Mouse (Mus musculus) gastrocnemius, adult 2 months (tissue): Measurements from ENCODE around the gene Car10. TPM values are rescaled to one million over a fixed set of nuclear protein-coding genes. Genes with fewer than 3 reads are reported as not detected.
"Not testable (repeated sequence)": the region's sequence is repeated elsewhere in the genome, so short reads cannot be mapped to it uniquely, and the experiment has no call there.

Experiments
- DNase-seq: peaks from one replicate; pipeline ENCODE4 v3.0.0; 2022
- H3K27ac ChIP-seq: fragments of 200-600 bp; 2 replicates; pipeline ENCODE4 v1.8.1; 2022; ENCODE audit warnings: mild to moderate bottlenecking
- H3K4me3 ChIP-seq: fragments of 200-600 bp; 2 replicates; pipeline ENCODE4 v1.8.1; 2022; ENCODE audit warnings: mild to moderate bottlenecking, moderate library complexity
- CTCF ChIP-seq: fragments of 200-600 bp; IDR thresholded peaks from 2 replicates; pipeline ENCODE4 v1.8.1; 2022; ENCODE audit warnings: antibody characterized with exemption, mild to moderate bottlenecking, moderate library complexity
- intact Hi-C: fragments of 180-260 bp; cut with DNase I; formaldehyde crosslinking; loops from one replicate; pipeline ENCODE4 v1.15.1; 2025
- total RNA-seq, 2 experiments: library from RNA; stranded (reverse); gene quantifications; 2 replicates each; pipeline ENCODE4 v1.2.3; 2021

Car10 gene
- total RNA-seq, 2 experiments from 2014 or later = not detected

DNA sequence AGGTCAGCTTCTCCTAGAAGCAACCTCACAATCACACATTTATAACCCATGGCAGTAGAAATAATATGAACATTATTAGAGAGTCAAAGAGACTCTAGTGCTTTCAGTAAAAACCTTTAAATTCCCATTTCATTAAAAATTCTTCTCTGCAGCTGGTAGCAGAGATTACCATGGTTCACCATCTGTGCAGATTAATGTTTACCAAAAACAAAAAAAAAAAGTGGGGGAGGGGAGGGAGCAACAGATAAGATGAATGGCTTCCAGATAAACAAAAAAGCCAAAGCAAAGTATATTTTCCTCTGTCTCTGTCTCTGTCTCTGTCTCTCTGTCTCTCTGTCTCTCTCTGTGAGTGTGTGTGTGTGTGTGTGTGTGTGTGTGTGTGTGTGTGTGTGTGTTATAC, 266.3 kb downstream of the Car10 start:
- Histone ChIP-seq H3K27ac (no peak overlapping the region), H3K4me3 (no peak overlapping the region)
- intact Hi-C loops = no loop called here
- no peak for DNase-seq
- TF ChIP-seq CTCF = no peak

DNA sequence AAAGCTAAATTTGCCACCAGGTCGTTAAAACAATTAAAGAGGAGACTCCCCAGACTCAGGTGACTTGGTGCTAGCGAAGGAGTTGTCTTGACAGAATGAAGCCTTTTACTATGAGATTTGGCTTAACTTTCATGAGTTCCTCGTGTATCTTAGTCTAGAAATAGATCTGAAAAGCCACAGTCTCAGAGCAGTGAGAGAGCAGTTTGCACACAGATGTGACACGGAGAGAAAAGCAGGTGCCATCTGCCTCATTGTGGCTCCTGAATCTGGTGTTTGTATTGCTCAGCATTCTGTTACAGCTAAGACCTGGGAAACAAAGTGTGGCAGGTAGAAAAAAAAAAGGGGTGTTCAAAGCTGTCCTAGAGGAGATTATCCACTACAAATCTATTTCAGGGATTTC, 269.4 kb downstream of the Car10 start:
- intact Hi-C loops = no loop called here
- Histone ChIP-seq H3K27ac (no peak overlapping the region), H3K4me3 (no peak overlapping the region)
- no peak for TF ChIP-seq CTCF
- DNase-seq = no peak

DNA sequence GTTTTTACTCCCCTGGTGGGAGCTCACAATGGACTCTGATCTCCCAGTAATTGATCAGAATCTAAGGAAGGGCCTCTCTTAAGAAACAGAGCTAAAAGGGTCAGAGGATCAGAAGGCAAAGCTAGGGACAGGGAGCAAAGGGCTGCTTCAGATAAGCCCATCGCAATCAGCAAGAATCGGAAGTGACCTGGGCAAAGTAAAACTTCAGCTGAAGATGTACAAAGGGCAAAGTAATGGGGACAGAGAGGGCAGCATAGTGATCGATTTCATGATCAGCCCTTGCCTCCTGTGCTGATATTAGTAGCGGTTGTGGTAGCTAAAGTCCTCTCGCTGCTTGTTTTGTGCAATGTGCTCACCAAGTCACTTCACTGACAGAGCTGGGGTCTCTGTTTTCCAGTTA, 269.9 kb downstream of the Car10 start:
- intact Hi-C loops = no loop called here
- no peak overlapping the region for H3K4me3 ChIP-seq

DNA sequence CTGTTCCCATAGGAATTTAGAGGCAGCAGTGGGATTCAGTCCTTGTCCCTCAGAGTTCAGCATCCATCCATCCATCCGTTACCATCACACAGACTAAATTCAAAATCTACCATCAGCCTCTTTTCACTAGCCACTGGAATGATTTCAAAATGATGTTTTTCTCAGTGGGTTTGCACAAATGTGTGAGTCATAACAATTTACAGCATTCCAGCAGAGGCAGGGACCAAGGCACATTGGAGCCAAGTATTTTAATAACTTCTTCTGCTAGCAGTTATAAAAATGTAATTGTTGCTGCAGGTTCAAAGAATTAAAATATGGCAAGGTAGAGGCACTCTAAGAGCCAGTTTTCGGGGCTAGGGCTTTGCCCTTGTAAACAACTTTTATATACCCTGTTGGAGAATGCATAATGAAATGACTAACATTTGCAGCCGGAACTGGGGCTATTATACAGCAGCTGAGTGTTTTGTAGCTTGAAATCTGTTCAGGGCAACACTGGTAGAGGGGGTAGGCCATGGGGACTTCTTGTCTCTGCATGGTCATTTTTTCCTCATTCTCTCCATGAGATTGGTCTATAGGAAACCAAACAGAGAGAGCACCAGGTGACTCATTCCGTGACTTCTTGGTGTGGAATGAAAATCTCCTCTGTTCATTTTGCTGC, 276.0 kb downstream of the Car10 start:
- intact Hi-C loops = no loop called here
- DNase-seq = no peak
- TF ChIP-seq CTCF = no peak
- no peak overlapping the region for H3K27ac ChIP-seq
- H3K4me3 ChIP-seq = no peak overlapping the region

More for the DNA sequence above, 269.9 kb downstream of the Car10 start:
- no peak overlapping the region for H3K27ac ChIP-seq
- no peak for TF ChIP-seq CTCF
- DNase-seq = no peak

DNA sequence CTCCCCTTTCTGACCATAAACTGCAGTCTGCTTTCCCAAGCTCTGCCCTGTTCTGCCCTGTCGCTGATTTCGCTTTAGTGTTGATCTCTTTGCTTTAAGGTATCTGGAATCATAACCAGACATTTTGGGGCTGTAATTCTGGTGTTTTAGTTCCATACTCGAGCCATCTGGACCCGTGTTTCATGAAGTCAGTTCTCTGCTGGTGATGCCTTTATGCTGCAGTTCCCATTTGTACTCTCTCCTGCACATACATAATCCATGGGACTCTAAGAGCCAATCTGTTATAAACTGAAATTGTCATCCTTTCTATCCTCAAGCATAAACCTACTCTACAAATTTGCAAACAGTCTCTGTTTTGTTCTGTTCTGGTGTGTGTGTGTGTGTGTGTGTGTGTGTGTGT, 293.3 kb downstream of the Car10 start:
- no peak for DNase-seq
- TF ChIP-seq CTCF = no peak
- intact Hi-C loops = no loop called here
- Histone ChIP-seq H3K27ac (no peak overlapping the region), H3K4me3 (no peak overlapping the region)

DNA sequence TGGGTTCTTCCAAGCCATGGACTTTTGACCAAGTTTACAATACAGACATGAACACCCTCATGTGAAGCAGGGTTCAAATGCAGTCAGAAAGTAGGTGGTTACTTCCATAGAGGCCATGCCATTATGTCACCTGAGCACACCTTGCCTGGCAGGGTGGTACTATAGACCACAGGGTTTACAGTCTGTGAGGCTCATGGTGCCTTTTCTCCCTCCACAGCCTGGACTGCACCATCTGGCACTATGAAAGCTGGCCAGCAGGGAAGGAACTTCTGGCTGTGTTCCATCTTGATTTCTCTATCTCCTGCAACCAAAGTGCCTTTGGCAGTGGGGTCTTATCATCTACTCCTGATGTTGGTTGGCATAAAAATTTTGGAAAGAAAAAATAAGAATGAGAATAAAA, 295.5 kb downstream of the Car10 start:
- DNase-seq, intact Hi-C loops, H3K27ac ChIP-seq, H3K4me3 ChIP-seq: not testable (repeated sequence)

DNA sequence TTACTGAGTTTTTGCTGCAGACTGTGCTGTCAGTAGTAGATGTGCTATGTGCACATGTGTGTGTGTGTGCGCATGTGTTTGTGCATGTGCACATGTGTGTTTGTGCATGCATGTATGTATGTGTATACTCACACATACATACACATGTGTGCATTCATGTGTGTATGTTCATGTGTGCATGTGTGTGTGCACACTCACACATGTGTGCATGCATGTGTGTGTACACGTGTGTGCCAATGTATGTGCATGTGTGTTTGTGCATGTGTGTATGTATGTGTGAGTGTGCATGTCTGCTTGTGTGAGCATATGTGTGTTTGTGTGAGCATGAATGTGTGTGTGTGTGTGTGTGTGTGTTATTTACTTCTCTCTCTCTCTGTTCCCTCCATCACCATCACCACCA, 298.5 kb downstream of the Car10 start:
- intact Hi-C loops = no loop called here
- Histone ChIP-seq H3K27ac (no peak overlapping the region), H3K4me3 (no peak overlapping the region)
- no peak for DNase-seq
- TF ChIP-seq CTCF = no peak

DNA sequence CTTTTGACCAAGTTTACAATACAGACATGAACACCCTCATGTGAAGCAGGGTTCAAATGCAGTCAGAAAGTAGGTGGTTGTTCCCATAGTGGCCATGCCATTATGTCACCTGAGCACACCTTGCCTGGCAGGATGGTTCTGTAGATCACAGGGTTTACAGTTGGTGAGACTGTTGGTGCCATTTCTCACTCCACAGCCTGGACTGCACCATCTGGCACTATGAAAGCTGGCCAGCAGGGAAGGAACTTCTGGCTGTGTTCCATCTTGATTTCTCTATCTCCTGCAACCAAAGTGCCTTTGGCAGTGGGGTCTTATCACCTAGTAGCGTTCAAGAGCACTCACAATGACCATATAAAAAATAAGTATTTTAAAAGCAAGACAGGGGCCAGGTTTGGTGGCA, 303.3 kb downstream of the Car10 start:
- H3K4me3 ChIP-seq, DNase-seq, intact Hi-C loops, H3K27ac ChIP-seq: not testable (repeated sequence)

DNA sequence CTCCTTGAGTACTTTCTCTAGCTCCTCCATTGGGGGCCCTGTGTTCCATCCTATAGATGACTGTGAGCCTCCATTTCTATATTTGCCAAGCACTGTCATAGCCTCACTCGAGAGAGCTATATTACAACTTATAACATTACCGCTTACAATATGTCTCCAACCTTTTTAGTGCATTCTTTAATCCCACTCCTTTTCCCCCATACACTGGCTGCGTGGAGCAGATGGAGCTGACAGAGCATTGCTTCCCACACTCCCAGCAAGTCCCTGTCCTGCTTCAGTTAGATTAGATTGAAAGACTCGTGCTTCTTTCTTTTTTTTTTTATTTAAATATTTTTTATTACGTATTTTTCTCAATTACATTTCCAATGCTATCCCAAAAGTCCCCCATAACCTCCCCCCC, 310.2 kb downstream of the Car10 start:
- no peak for DNase-seq
- TF ChIP-seq CTCF = no peak
- Histone ChIP-seq H3K4me3 (no peak overlapping the region), H3K27ac (no peak overlapping the region)
- intact Hi-C loops = no loop called here

DNA sequence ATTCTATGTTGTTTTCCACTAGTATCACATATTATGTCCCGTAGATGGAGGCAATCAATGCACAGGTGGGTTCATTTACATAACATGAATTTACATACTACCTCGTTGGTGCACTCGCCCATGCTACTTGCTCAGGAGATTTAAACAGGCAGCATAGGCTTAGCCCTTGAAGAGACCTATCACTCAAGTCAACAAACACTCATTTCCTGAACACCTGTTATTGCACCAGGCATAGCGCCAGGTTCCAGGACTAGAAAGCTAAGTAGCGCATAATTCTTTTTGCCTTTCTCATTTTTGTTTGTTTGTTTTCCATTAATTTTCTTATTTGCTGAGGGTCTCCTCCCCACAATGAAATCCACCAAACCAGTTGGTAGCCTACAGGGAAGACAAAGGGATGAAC, 333.7 kb downstream of the Car10 start:
- Histone ChIP-seq H3K4me3 (no peak overlapping the region), H3K27ac (no peak overlapping the region)
- intact Hi-C loops = no loop called here
- no peak for DNase-seq
- no peak for TF ChIP-seq CTCF

DNA sequence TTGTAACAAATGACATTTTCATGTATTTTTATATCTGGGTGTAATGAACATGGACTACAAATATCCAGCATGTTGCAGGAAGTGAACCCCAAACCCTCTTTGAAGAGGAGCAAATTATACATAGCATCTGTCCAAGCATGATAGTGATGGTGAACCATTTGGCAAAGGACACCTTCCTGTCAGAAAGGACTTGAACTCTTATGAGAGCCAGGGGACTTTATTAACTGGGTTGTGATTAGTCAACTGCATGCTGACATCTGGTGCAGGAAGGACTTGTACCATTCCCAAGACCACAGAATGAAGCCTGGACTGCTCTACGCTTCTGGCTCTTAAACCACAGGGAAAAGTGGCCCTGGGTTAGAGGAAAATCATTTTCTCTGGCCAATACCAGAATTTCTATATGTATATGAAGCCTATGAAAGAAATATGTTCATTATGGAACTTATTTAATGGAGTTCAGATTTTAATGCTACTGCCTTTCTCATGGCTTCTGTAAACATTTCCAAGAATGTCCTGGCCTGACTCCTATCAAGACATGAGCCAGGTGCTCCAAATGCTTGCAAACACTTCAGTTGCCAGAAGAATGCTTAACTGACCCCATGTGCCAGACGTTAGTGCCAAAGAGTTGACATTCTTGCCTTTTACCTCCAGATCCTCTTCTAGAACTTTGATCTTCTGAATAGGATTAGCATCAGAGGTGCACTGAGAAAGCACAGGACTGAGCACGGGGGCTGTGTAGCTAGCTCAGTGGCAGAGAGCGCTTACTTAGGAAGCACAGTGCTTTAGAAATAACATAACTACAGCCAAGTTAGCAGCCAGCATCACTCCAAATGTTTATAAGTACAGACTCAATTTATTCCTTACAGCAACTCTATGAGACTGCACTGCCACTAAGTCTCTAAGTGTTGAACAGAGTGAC, 337.4 kb downstream of the Car10 start:
- intact Hi-C loops = no loop called here
- no peak for DNase-seq
- Histone ChIP-seq H3K27ac (no peak overlapping the region), H3K4me3 (no peak overlapping the region)
- no peak for TF ChIP-seq CTCF

DNA sequence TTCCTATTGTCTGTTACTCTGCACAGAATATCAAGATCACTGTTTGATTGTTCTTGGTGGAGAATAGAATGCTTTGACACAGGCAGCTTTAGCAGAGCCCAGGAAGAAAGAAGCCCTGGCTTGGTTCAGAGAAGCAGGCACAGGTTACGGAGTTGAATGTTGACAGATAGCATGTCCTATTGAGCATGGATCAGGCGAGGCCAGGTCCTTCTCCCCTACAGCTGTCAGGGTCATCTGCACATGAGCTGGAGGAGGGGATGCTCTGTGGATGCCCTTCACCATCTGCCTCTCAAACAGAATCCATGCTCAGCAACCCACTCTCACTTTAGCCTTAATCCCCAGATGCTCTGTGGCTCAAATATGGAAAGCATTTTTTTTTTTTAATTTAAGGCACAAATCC, 339.1 kb downstream of the Car10 start:
- H3K27ac ChIP-seq = no peak overlapping the region
- H3K4me3 ChIP-seq = no peak overlapping the region
- intact Hi-C loops = no loop called here
- no peak for TF ChIP-seq CTCF
- no peak for DNase-seq

DNA sequence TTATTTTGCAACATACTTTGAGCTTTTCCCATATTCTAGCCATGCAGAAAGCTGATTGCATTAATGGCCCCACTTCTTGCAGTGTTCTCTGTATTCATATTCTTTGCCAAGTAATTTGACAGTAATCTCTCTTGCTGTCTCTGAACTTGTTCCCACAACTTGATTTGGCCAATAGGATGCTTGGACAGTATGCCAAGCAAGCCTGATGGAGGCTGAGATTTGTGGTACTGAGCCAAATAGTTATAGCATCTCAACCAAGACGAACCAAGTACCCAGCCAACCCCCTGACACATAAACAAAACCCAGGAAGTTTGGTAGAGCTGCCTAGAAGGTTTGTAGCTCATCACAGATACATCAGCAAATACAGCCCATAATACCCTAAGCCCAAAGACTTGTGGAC, 342.6 kb downstream of the Car10 start:
- no peak for TF ChIP-seq CTCF
- Histone ChIP-seq H3K27ac (no peak overlapping the region), H3K4me3 (no peak overlapping the region)
- intact Hi-C loops = no loop called here
- DNase-seq = no peak

DNA sequence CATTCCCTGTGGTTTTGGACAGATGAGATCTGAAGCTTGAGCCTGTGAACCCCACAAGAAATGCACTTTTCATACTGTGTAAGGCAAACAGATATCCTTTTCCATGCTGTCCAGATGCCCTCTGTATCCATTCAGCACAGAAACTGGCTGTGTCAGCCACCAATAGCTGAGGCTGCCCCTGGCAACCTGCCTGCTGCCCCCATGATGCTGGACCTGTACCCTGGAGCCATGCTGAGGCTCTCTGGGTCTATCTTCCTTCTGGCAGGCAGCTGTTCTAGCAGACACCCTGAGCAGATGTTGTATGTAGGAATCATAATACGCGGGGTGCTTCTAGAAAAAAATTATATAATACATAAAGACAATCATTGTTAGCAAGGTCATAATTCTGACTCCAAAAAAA, 345.9 kb downstream of the Car10 start:
- TF ChIP-seq CTCF = no peak
- no peak for DNase-seq
- Histone ChIP-seq H3K27ac (no peak overlapping the region), H3K4me3 (no peak overlapping the region)
- intact Hi-C loops = no loop called here
